Mouse (Mus musculus) adrenal gland, postnatal 36 days (tissue): ENCODE data around the gene Wdr62. TPM values are rescaled to one million over a fixed set of nuclear protein-coding genes. Genes with fewer than 3 reads are reported as not detected.

Experiments
- DNase-seq, 2 experiments: peaks; one replicate each; pipeline ENCODE4 v3.0.0; 2021; ENCODE audit warnings: mixed read lengths in 1 of 2
- total RNA-seq, 2 experiments: library from RNA; stranded (reverse); gene quantifications; 2 replicates each; pipeline ENCODE4 v1.2.3; 2021

Wdr62 gene
- total RNA-seq, 2 experiments from 2014 or later = 4.6 to 5.7 TPM

- peak in 1 of 2 experiments; percentile 34 for DNase-seq
Observed at GRCm38 (mm10) chr7:30306083-30306779, 26.0 kb upstream of the Wdr62 start.

DNA sequence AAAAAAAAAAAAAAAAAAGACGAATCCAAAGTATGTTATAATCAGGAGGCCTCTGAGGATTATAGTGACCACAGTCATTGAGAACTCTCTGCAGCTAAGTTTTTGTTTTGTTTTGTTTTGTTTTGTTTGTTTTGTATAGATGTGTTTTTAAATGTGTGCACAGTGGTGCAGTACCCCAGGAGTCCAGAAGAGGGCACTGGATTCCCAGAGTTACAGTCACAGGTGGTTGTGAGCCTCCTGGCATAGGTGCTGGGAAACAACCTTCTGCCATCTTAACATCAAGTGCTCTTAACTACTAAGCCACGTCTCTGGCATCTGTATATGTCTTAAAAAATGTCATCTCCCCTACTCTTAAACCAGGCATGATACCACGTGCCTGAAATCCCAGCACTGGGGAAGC, 20.7 kb upstream of the Wdr62 start:
- DNase-seq = peak in 1 of 2 experiments; percentile 42

DNA sequence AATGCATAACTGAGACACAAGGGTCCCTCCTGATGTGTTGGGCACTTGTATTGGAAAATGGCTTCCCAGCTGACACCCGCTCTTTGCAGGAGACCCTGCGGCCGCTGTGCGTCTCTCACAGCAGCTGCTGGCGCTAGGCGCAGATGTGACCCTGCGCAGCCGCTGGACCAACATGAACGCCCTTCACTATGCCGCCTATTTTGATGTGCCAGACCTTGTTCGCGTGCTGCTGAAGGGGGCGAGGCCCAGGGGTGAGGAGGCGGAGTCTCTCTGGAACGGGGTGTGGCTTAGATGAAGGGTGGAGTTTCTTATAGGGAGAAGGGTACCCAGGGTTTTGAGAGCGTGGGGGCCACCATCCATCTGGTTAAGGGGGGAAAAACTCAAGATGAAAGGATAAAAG, 17.0 kb upstream of the Wdr62 start:
- DNase-seq = no peak

DNA sequence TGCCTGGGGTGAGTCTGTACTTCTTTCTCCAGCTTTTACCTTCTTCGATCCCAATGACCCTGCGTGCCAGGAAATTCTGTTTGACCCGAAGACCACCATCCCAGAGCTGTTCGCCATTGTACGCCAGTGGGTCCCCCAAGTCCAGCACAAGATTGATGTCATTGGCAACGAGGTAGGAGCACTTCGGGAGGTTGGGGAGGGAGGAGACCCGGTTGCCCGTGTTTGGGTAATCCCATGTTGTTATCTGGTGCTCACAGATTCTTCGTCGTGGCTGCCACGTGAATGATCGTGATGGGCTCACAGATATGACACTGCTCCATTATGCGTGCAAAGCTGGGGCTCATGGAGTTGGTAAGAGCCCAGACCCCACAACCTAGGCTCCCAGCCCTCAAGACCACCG, 16.6 kb upstream of the Wdr62 start:
- no peak for DNase-seq

GRCm38 (mm10) chr7:30295103-30295502, 14.9 kb upstream of the Wdr62 start:
- peak; percentile 74 to 78 for DNase-seq

DNA sequence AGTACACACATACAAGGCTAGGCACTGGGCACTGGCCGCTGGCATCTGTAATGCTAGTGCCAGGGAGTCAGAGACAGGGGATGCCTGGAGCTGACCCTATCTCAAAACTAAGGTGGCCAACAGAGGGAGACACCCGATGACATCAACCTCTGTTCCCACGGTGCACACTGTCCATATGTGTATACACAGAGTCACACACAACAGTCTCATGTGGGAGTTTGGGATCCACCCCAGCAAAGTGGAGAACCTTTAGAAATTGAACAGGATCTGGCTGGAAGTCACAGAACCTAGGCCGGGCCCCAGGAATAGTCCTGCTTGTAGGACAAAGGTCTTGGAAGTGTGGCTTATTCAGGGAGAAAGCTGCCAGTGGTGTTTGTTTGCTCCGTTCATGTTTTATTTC, 14.1 kb upstream of the Wdr62 start:
- DNase-seq = no peak

- DNase-seq = no peak
Observed at GRCm38 (mm10) chr7:30293795-30294194, 13.6 kb upstream of the Wdr62 start.

DNA sequence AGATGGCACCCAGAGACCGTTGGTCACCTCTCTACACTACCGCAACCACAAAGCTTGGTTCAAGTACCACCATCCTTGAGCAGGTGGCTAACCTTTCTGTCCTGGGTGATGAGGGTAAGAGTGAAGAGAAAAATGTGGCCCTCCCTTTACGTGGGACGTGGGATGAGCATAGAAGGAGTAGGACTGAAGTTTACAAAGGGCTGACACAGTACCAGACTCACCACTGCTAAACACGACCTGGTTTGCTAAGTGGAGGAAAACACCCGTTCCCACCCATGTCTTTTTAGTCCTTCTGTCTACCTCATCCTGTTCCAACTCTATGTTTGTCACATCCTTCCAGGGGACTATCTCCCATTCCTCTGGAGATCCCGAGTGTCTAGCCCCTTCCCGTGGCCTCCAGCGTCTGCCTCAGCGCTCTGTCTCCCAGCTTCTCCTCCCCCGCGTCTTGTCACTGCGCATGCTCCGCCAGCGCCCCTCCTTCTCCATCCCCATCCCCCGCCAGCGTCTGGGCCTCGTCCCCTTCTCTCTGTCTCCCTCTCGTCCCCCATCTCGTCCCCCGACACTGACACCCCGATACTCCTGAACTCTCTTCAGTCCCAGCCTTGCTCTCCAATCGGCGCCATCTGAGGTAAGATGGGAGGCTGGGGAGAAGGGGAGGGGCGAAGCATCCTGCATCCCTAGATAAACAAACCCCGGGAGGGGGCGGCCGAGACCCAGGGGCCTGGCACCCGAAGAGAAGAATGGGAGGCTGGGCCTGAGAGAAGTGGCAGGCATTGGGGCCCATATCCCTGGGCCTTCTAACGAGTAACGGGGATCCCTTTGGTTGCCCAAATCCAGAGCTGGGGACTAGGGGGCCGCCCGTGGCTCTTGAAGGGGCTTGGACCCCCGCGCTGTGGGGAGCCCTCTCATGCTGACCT, 11.3 kb upstream of the Wdr62 start, which contains the start of gene Clip3:
Clip3 (plus strand) TSS at position 514 of the 917 bp plus-strand sequence.
- peak; percentile 59 to 74 for DNase-seq

GRCm38 (mm10) chr7:30289714-30290399, 9.6 kb upstream of the Wdr62 start:
- no peak for DNase-seq

GRCm38 (mm10) chr7:30289071-30289713, 9.0 kb upstream of the Wdr62 start:
- DNase-seq = no peak

- DNase-seq = no peak
Observed at GRCm38 (mm10) chr7:30288046-30288445, 7.8 kb upstream of the Wdr62 start.

GRCm38 (mm10) chr7:30286701-30287410, 6.6 kb upstream of the Wdr62 start:
- DNase-seq = peak; percentile 44 to 76

DNA sequence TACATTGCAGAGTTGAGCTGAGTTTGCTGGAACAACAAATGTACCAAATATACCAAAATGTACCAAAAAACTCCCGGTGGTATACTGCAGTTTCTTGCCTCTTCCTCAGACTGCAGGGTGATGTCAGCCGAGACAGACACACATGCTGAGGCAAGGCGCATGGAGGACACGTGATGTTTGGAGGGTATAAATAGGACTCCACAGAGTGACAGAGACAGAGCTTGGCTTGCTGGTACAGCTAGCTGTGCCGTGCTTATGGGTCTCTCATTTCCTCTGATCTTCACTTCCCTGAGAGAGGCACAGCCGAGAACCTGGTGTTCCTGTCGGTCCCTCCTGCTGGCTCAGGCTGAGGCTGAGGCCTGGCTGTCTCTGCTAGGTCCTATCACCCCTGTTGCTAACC, 2.5 kb upstream of the Wdr62 start:
- DNase-seq = no peak

DNA sequence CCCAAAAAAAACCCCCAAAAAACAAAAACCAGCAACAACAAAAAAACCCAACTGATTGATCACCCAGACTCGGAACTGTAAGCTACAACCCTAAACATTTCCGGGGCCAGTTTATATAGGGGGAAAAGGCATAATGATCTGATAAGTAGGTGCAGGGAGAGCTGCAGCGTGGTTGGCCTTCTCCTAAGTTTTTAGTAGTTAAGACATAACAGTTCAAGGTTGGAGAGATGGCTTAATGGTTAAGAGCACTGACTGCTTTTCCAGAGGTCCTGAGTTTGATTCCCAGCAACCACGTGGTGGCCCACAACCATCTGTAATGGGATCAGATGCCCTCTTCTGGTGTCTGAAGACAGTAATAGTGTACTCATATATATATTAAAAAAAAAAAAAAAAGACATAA, 1.3 kb upstream of the Wdr62 start:
- no peak for DNase-seq

GRCm38 (mm10) chr7:30280670-30281138, 485 bp upstream of the Wdr62 start:
- peak; percentile 86 to 87 for DNase-seq

- DNase-seq = no peak
Observed at GRCm38 (mm10) chr7:30279536-30279935, 683 bp downstream of the Wdr62 start.

GRCm38 (mm10) chr7:30278911-30279310, 1.3 kb downstream of the Wdr62 start:
- no peak for DNase-seq

GRCm38 (mm10) chr7:30274383-30274782, 5.8 kb downstream of the Wdr62 start:
- DNase-seq = no peak

GRCm38 (mm10) chr7:30269641-30270040, 10.6 kb downstream of the Wdr62 start:
- DNase-seq = no peak

GRCm38 (mm10) chr7:30266780-30267179, 13.4 kb downstream of the Wdr62 start:
- no peak for DNase-seq

DNA sequence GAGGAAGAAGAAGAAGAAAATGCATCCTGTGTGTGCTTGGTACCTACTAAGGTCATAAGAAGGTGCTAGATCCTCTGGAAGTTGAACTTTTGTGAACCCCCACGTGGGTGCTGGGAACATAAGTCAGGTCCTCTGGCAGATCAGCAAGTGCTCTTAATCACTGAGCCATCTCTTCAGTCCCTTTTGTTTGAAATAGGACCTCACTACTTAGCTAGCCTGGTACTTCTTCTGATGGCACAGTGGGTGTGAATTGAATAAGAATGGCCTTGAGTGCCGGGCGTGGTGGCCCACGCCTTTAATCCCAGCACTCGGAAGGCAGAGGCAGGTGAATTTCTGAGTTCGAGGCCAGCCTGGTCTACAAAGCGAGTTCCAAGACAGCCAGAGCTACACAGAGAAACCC, 14.3 kb downstream of the Wdr62 start:
- DNase-seq = no peak
